Mouse (Mus musculus) embryonic stem cell, embryonic (primary cell): Measurements from ENCODE around the gene Top3a.

Experiments
- CTCF ChIA-PET, 4 experiments: fragments of 300-600 bp in 2 of 4; fragments of 350-600 bp in 2 of 4; sonication (Branson Sonifier 250); formaldehyde crosslinking; loops; one replicate each; lab custom pipeline; 2022; ENCODE audit warnings: inconsistent platforms in 2 of 4; lab: Charles Lee
- POLR2A ChIA-PET, 4 experiments: fragments of 300-600 bp in 2 of 4; fragments of 350-600 bp in 2 of 4; sonication (Branson Sonifier 250); formaldehyde crosslinking; loops; one replicate each; lab custom pipeline; 2022; ENCODE audit warnings: antibody characterized with exemption in 4 of 4, inconsistent platforms in 1 of 4; lab: Charles Lee

Top3a gene

GRCm38 (mm10) chr11:60709481-60710465 lies 67.4 kb downstream of the Top3a start:
- POLR2A ChIA-PET = interaction anchor here in 2 of 4 experiments (1.0 to 3.7 kb wide), 11 partner anchors 9 to 172 kb away, joined by 3 to 16 read pairs (median 4); partner anchors contain the start of genes Mief2 (in 2 of the 2), Dhrs7b (in 1 of the 2) and Llgl1 (in 1 of the 2)
- CTCF ChIA-PET = interaction anchor here in 1 of 4 experiments (1.1 to 1.3 kb wide), 2 partner anchors 18 to 43 kb away, joined by 3 read pairs; partner anchors contain the start of gene Mief2

GRCm38 (mm10) chr11:60708631-60709030 lies 68.5 kb downstream of the Top3a start:
- ChIA-PET POLR2A (interaction anchor here in 2 of 4 experiments (1.0 to 3.7 kb wide), 8 partner anchors 9 to 207 kb away, joined by 3 to 16 read pairs (median 4); partner anchors contain the start of gene Llgl1 (in 1 of the 2)), CTCF (no interaction called here)

DNA sequence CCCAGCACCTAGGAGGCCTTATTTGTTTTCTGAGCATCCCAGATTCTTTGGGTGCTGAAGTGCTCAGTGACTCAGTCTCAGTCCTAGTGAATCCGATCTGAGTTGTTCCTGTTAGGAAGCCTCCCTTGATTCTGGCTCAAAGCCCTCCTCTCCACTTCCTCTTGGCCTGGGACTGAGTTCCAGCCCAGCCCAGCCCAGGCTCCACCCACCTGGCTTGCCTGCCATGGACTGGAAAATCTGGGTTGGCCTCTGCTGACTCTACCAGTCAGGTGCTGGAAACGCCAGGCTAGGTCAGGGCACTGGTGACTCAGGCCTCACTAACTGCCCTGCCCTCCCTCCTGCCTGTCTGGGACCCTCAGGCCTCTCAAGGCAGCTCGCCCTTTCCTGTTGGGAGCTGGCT lies 69.5 kb downstream of the Top3a start:
- CTCF ChIA-PET = interaction anchor here in 2 of 4 experiments (0.8 to 1.8 kb wide), 2 partner anchors 9 kb away, joined by 3 to 5 read pairs; partner anchors contain the start of gene Llgl1 (in 1 of the 2)
- POLR2A ChIA-PET = interaction anchor here in 2 of 4 experiments (0.5 to 3.7 kb wide), 7 partner anchors 9 to 56 kb away, joined by 3 to 16 read pairs (median 6); partner anchors contain the start of genes Flii (in 1 of the 2) and Mief2 (in 1 of the 2)

GRCm38 (mm10) chr11:60706696-60707480 lies 70.3 kb downstream of the Top3a start:
- CTCF ChIA-PET = interaction anchor here in 3 of 4 experiments (0.6 to 1.8 kb wide), 5 partner anchors 8 to 225 kb away, joined by 3 to 5 read pairs (median 3); partner anchors contain the start of genes Llgl1 (in 1 of the 3) and Map2k3 (in 1 of the 3)
- POLR2A ChIA-PET = interaction anchor here in 2 of 4 experiments (0.5 to 3.7 kb wide), 7 partner anchors 8 to 57 kb away, joined by 3 to 16 read pairs (median 6); partner anchors contain the start of genes Flii (in 1 of the 2) and Mief2 (in 1 of the 2)

DNA sequence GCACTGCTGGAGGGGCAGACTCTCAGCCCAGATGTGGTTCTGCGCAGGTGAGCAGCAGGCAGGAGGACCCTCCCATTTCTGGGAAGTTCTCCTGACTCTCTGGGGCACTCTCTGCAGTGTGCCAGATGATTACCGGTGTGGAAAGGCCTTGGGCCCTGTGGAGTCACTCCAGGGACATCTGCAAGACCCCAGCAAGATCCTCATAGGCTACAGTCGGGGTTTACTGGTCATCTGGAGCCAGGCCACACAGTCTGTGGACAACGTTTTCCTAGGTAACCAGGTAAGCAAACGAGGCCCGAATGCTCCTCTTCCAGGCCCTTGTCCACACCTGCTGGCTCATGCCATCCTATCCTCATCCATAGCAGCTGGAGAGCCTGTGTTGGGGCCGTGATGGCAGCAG lies 71.1 kb downstream of the Top3a start:
- ChIA-PET CTCF (interaction anchor here in 1 of 4 experiments (1.2 to 1.4 kb wide), 2 partner anchors 20 to 148 kb away, joined by 3 read pairs; no protein-coding TSS in a partner anchor), POLR2A (interaction anchor here in 2 of 4 experiments (0.6 to 3.7 kb wide), 3 partner anchors 19 to 88 kb away, joined by 3 to 16 read pairs (median 8); partner anchors contain the start of genes Flii (in 1 of the 2) and Mief2 (in 1 of the 2))

DNA sequence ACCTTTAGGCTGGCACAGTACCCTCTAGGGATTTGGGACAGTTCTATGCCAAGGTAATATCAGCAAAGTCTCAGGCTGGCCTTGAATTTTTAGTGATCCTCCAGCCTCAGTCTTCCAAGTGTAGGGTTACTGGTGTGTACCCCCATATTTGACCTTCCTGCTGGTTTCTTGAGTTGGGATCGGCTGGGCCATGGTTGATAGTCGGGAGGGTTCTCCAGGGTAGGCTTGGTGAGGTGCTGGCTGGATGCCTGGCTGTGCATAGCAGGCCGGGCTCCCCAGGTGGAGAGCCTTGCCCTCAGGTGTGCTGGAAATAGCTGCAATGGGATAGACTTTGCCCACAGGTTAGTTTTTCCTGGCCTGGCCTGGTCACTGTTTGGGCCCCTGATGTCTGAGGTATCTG lies 71.9 kb downstream of the Top3a start:
- CTCF ChIA-PET = interaction anchor here in 1 of 4 experiments (1.4 kb wide), 1 partner anchor 21 kb away, joined by 3 read pairs; no protein-coding TSS in a partner anchor
- POLR2A ChIA-PET = interaction anchor here in 1 of 4 experiments (1.1 kb wide), 1 partner anchor 14 kb away, joined by 3 read pairs; no protein-coding TSS in a partner anchor

GRCm38 (mm10) chr11:60704023-60704880 lies 72.9 kb downstream of the Top3a start:
- POLR2A ChIA-PET = interaction anchor here in 3 of 4 experiments (0.6 to 7.0 kb wide), 15 partner anchors 8 to 898 kb away, joined by 3 to 57 read pairs (median 3); partner anchors contain the start of genes Flii (in 2 of the 3), Mief2 (in 2 of the 3) and Tmem11 (in 1 of the 3)

DNA sequence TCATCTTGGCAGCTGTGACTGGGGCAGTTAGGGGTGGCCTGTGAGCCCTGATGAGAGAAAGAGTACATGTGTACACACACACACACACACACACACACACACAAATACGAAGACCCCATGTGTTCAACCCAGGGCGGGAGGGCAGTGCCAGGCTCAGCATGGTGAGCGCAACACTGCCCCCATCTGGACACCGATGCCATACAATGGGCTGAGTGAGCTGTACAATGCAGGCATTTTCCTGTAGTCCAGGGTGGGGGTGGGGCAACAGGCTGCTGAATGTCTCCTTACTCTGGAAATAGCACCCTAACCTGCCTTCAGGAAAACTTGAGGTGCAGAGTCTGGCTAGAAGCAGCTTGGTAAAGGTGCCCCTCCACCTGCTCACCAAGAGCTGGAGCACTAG lies 74.0 kb downstream of the Top3a start:
- POLR2A ChIA-PET = interaction anchor here in 3 of 4 experiments (0.6 to 7.0 kb wide), 17 partner anchors 9 to 472 kb away, joined by 3 to 57 read pairs (median 4); partner anchors contain the start of genes Flii (in 2 of the 3), Mief2 (in 2 of the 3), Tmem11 (in 2 of the 3) and Shmt1 (in 1 of the 3)
- CTCF ChIA-PET = interaction anchor here (0.6 to 2.1 kb wide), 43 partner anchors 10 to 725 kb away, joined by 3 to 19 read pairs (median 4); partner anchors contain the start of genes Flii (in 3 of the 4), Mief2 (in 3 of the 4), Dhrs7b (in 1 of the 4) and Shmt1 (in 1 of the 4)

More at GRCm38 (mm10) chr11:60704023-60704880, 72.9 kb downstream of the Top3a start:
- CTCF ChIA-PET = interaction anchor here (0.9 to 2.1 kb wide), 11 partner anchors 13 to 272 kb away, joined by 3 to 19 read pairs (median 4); partner anchors contain the start of genes Flii (in 2 of the 4), Mief2 (in 2 of the 4) and Shmt1 (in 1 of the 4)

GRCm38 (mm10) chr11:60701611-60702010 lies 75.6 kb downstream of the Top3a start:
- ChIA-PET POLR2A (interaction anchor here (0.5 to 7.0 kb wide), 9 partner anchors 9 to 335 kb away, joined by 3 to 57 read pairs (median 7); partner anchors contain the start of genes Flii (in 2 of the 4), Mief2 (in 2 of the 4), Dhrs7b (in 1 of the 4) and Tmem11 (in 1 of the 4)), CTCF (no interaction called here)

- CTCF ChIA-PET = interaction anchor here in 2 of 4 experiments (0.6 to 1.1 kb wide), 2 partner anchors 27 to 1793 kb away, joined by 4 to 11 read pairs; partner anchors contain the start of genes Flii (in 1 of the 2) and Mief2 (in 1 of the 2)
- POLR2A ChIA-PET = interaction anchor here (0.5 to 7.0 kb wide), 21 partner anchors 9 to 336 kb away, joined by 3 to 57 read pairs (median 8); partner anchors contain the start of genes Flii (in 3 of the 4), Mief2 (in 3 of the 4), Shmt1 (in 1 of the 4) and Smcr8 (in 1 of the 4)
Observed at GRCm38 (mm10) chr11:60700320-60701185, 76.6 kb downstream of the Top3a start.

GRCm38 (mm10) chr11:60699524-60700075 lies 77.6 kb downstream of the Top3a start, which contains the start of gene Llgl1:
Gene Llgl1, plus strand, starts transcription at chr11:60699723.
- CTCF ChIA-PET = interaction anchor here (0.6 to 1.5 kb wide), 13 partner anchors 8 to 1792 kb away, joined by 3 to 11 read pairs (median 5); partner anchors contain the start of gene Flii (in 2 of the 4)
- POLR2A ChIA-PET = interaction anchor here (0.5 to 7.0 kb wide), 58 partner anchors 8 to 1498 kb away, joined by 3 to 57 read pairs (median 4); partner anchors contain the start of genes Mief2 (in 4 of the 4), Flii (in 3 of the 4), Shmt1 (in 2 of the 4) and Smcr8 (in 2 of the 4)

DNA sequence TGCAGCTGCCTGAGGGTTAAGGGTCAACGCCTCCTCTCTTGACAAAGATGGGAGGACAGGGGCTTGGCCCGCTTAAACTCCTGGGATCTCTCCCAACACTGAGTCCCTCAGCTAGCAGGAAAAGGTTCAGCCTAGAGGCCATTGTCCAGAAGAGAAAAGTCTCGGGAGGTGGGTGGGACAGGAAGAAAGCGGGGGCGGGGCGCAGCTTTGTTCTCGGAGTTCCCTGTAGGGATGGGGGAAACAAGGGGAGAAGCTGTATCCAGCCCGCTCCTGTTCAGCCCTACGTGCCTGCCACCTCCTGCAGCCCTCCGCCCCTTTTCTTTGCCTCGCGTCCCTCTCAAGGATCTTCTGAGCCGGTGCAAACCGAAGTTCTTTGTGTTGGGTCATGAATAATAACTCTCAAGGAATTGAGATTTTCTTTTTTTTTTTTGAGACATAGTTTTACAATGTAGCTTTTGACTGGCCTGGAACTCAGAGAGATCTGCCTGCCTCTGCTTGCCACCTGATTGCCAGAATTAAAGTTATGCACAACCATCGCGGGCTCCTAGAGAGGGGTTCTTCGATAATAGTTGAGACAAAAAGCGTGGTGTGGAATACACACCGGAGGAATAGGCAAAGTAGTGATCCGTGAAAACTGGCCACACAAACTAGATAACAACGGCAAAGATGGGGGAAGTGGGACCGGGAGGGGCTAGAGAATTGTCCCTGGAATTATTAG lies 78.2 kb downstream of the Top3a start:
- ChIA-PET POLR2A (interaction anchor here (0.5 to 7.0 kb wide), 66 partner anchors 9 to 1498 kb away, joined by 3 to 57 read pairs (median 4); partner anchors contain the start of genes Mief2 (in 4 of the 4), Dhrs7b (in 3 of the 4), Flii (in 3 of the 4) and Shmt1 (in 2 of the 4)), CTCF (interaction anchor here (0.6 to 1.5 kb wide), 17 partner anchors 8 to 549 kb away, joined by 3 to 8 read pairs (median 4); partner anchors contain the start of genes Flii (in 2 of the 4), Dhrs7b (in 1 of the 4) and Mief2 (in 1 of the 4))

DNA sequence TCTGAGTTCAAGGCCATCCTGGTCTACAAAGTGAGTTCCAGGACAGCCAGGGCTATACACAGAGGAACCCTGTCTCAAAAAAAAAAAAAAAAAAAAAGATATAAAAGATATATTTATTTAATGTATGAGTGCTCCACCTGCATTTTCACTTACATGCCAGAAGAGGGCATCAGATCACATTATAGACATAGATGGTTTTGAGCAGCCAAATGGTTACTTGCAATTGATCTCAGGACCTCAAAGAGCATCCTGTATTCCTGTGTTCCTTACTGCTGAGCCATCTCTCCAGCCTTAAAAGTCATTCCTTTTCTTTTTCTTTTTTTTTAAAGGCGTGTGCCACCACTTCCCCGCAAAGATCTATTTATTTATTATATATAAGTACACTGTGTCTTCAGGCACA lies 79.6 kb downstream of the Top3a start:
- ChIA-PET POLR2A (interaction anchor here in 1 of 4 experiments (1.3 kb wide), 1 partner anchor 133 kb away, joined by 5 read pairs; the partner anchor contains the start of gene Dhrs7b), CTCF (interaction anchor here in 1 of 4 experiments (0.7 to 1.5 kb wide), 2 partner anchors 43 to 401 kb away, joined by 3 to 7 read pairs; no protein-coding TSS in a partner anchor)
